Mouse (Mus musculus): ENCODE measurements at regions not wholly inside any gene's neighbourhood (a gene's known extent, or its start where the extent isn't known, plus 50 kb on each side); places are given as distances from the start of the nearest gene placed in this dataset.

DNA sequence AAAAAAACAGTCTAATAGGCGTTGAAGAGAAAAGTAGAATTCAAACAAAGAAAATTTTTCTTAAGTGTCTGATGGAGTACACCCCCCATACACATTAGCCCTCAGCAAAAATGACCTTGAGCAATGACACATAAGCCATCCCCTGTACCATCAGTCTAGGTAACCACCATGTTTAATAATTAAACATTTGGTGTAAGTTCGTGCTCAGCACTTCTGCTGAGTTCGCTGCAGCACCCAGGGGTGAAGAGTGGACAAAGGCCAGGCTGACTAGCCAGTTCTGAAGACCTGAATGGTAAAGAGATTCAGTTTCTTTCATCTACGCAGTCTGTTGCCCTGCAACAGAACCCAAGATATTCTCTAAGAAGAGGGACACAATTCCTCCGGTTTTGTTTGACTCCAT is 572.3 kb upstream of the Nox3 start:
- Histone ChIP-seq H3ac (ENCODE audit: control insufficient read depth, insufficient read length) (no peak overlapping the region), H3K79me2 (ENCODE audit: control insufficient read depth, insufficient read depth) (no peaks in the 10 kb centered on the region), H3K27me3 (ENCODE audit: control insufficient read depth, insufficient read depth, insufficient read length) (no peaks in the 10 kb centered on the region), H3K36me3 (ENCODE audit: control insufficient read depth, insufficient read depth) (no peaks in the 10 kb centered on the region), H3K4me2 (ENCODE audit: low read depth) (no peak overlapping the region), H3K4me3 (no peak overlapping the region)
- TF ChIP-seq REST (IDR thresholded peaks at IDR 0.05; ENCODE audit: insufficient read depth, insufficient read length), result no peak
- TF ChIP-seq USF1 (IDR thresholded peaks at IDR 0.05; ENCODE audit: low read depth), result no peak
- no peak for TF ChIP-seq E2F4 (IDR thresholded peaks at IDR 0.05; ENCODE audit: insufficient read depth)
- no peak for TF ChIP-seq CEBPB (IDR thresholded peaks at IDR 0.05; ENCODE audit: insufficient read depth, poor library complexity, severe bottlenecking)
- no peak for TF ChIP-seq MYOD1 (IDR thresholded peaks at IDR 0.05; ENCODE audit: control insufficient read depth in 1 of 3, insufficient read length in 2 of 3, low read depth in 2 of 3)
- TF ChIP-seq MAX (IDR thresholded peaks at IDR 0.05; ENCODE audit: low read depth), result no peak
- TF ChIP-seq POLR2A (IDR thresholded peaks at IDR 0.05; ENCODE audit: insufficient read length, low read depth), result no peak
- no peak for TF ChIP-seq POLR2AphosphoS2 (IDR thresholded peaks at IDR 0.05; ENCODE audit: insufficient read length, low read depth)
- TF ChIP-seq MYOG (IDR thresholded peaks at IDR 0.05; ENCODE audit: control insufficient read depth in 1 of 3, insufficient read depth in 1 of 3, insufficient read length in 2 of 3, low read depth in 2 of 3), result no peak
- no peak for TF ChIP-seq TCF3 (IDR thresholded peaks at IDR 0.05; ENCODE audit: insufficient read length, low read depth)
- TF ChIP-seq SRF (IDR thresholded peaks at IDR 0.05; ENCODE audit: control insufficient read depth, insufficient read length, low read depth), result no peak
- TF ChIP-seq TCF12 (IDR thresholded peaks at IDR 0.05; ENCODE audit: insufficient read depth, poor library complexity, severe bottlenecking), result no peak

DNA sequence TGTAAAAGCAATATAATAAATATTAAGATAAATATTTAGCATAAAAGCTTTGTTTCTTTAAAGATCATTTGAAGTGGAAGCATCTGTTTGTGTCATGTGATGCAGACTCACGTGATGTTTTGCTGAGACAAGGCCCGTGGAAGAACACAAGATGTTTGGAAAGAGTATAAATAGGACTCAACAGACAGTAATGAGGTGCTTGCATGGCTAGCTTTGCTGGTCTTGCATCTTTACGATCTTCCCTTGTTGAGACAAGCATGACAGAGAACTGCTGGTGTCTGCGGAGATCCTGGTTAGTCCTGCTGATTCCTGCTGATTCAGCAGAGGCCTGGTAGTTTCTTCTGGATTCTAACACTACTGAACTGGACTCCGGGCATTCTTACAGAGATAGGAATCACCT is 576.4 kb upstream of the Nox3 start:
- H3K27me3 ChIP-seq (ENCODE audit: control insufficient read depth, insufficient read depth, insufficient read length), result no peaks in the 10 kb centered on the region
- TF ChIP-seq POLR2AphosphoS2 (IDR thresholded peaks at IDR 0.05; ENCODE audit: insufficient read length, low read depth) (no peak), MYOG (IDR thresholded peaks at IDR 0.05; ENCODE audit: control insufficient read depth in 1 of 3, insufficient read depth in 1 of 3, insufficient read length in 2 of 3, low read depth in 2 of 3) (no peak), POLR2A (IDR thresholded peaks at IDR 0.05; ENCODE audit: insufficient read length, low read depth) (no peak), TCF12 (IDR thresholded peaks at IDR 0.05; ENCODE audit: insufficient read depth, poor library complexity, severe bottlenecking) (no peak)
- H3ac ChIP-seq (ENCODE audit: control insufficient read depth, insufficient read length), result no peak overlapping the region

DNA sequence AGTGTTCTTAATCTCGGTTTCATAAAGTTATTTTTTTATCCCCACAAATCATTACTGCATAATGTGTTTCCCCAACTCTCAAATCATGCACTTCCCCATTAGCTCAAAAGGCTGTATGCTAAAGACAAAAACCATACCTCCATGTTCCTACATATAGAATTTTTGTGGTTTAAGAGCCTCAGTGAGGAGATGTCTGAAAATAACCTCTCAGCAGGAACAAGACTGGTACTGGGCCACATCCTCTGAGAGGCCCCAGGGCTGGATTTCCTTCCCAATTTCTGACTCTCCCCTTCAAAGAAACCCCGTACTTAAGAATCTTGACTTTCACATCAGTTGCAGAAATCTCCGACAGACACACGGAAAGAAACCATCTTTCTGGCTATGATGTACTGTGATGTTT is 580.7 kb upstream of the Nox3 start:
- TF ChIP-seq MYOG (IDR thresholded peaks at IDR 0.05; ENCODE audit: control insufficient read depth in 1 of 3, insufficient read depth in 1 of 3, insufficient read length in 2 of 3, low read depth in 2 of 3) (no peak), SRF (IDR thresholded peaks at IDR 0.05; ENCODE audit: control insufficient read depth, insufficient read length, low read depth) (no peak), POLR2AphosphoS2 (IDR thresholded peaks at IDR 0.05; ENCODE audit: insufficient read length, low read depth) (no peak), USF1 (IDR thresholded peaks at IDR 0.05; ENCODE audit: low read depth) (no peak), TCF12 (IDR thresholded peaks at IDR 0.05; ENCODE audit: insufficient read depth, poor library complexity, severe bottlenecking) (no peak), E2F4 (IDR thresholded peaks at IDR 0.05; ENCODE audit: insufficient read depth) (no peak), REST (IDR thresholded peaks at IDR 0.05; ENCODE audit: insufficient read depth, insufficient read length) (no peak), MAX (IDR thresholded peaks at IDR 0.05; ENCODE audit: low read depth) (no peak), POLR2A (IDR thresholded peaks at IDR 0.05; ENCODE audit: insufficient read length, low read depth) (no peak), CEBPB (IDR thresholded peaks at IDR 0.05; ENCODE audit: insufficient read depth, poor library complexity, severe bottlenecking) (no peak), TCF3 (IDR thresholded peaks at IDR 0.05; ENCODE audit: insufficient read length, low read depth) (no peak), MYOD1 (IDR thresholded peaks at IDR 0.05; ENCODE audit: control insufficient read depth in 1 of 3, insufficient read length in 2 of 3, low read depth in 2 of 3) (no peak)
- no peaks in the 10 kb centered on the region for H3K36me3 ChIP-seq (ENCODE audit: control insufficient read depth, insufficient read depth)
- H3K4me3 ChIP-seq, result no peak overlapping the region
- H3ac ChIP-seq (ENCODE audit: control insufficient read depth, insufficient read length), result no peak overlapping the region
- H3K79me2 ChIP-seq (ENCODE audit: control insufficient read depth, insufficient read depth), result no peaks in the 10 kb centered on the region
- H3K4me2 ChIP-seq (ENCODE audit: low read depth), result no peak overlapping the region
- no peaks in the 10 kb centered on the region for H3K27me3 ChIP-seq (ENCODE audit: control insufficient read depth, insufficient read depth, insufficient read length)

More for the DNA sequence above, 576.4 kb upstream of the Nox3 start:
- no peaks in the 10 kb centered on the region for H3K79me2 ChIP-seq (ENCODE audit: control insufficient read depth, insufficient read depth)
- no peaks in the 10 kb centered on the region for H3K36me3 ChIP-seq (ENCODE audit: control insufficient read depth, insufficient read depth)
- no peak overlapping the region for H3K4me2 ChIP-seq (ENCODE audit: low read depth)
- no peak overlapping the region for H3K4me3 ChIP-seq

DNA sequence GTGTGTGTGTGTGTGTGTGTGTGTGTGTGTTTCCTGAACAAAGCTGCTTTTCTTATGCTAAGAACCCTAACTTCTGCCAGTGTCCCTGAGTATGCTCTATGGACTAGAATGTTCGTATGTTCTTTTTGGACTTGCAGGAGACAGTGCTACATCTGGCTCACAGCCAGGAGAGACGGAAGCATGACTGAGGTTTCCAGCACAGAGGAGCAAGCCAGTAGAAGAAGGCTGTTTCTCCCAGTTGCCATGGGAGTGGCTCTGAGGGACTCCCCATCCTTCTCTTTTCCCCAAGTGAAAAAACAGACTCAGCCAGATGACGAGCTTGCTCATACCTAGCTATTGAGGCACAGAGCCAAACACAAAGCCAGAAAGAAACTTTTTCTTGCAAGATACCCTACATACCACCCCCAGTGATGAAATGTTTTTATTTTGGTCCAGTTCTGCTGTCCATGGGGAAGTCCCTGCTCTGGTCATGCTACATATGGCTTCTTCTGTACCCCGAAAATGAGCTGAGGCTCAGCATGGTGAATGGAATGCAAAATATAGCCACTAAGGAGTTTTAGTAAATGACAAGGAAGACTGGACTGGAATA is 582.3 kb upstream of the Nox3 start:
- Histone ChIP-seq H3K36me3 (ENCODE audit: control insufficient read depth, insufficient read depth) (no peaks in the 10 kb centered on the region), H3K4me2 (ENCODE audit: low read depth) (no peak overlapping the region), H3K79me2 (ENCODE audit: control insufficient read depth, insufficient read depth) (no peaks in the 10 kb centered on the region), H3K27me3 (ENCODE audit: control insufficient read depth, insufficient read depth, insufficient read length) (no peaks in the 10 kb centered on the region), H3K4me3 (no peak overlapping the region), H3ac (ENCODE audit: control insufficient read depth, insufficient read length) (no peak overlapping the region)
- TF ChIP-seq MYOG (IDR thresholded peaks at IDR 0.05; ENCODE audit: control insufficient read depth in 1 of 3, insufficient read depth in 1 of 3, insufficient read length in 2 of 3, low read depth in 2 of 3) (no peak), MYOD1 (IDR thresholded peaks at IDR 0.05; ENCODE audit: control insufficient read depth in 1 of 3, insufficient read length in 2 of 3, low read depth in 2 of 3) (no peak), CEBPB (IDR thresholded peaks at IDR 0.05; ENCODE audit: insufficient read depth, poor library complexity, severe bottlenecking) (no peak), SRF (IDR thresholded peaks at IDR 0.05; ENCODE audit: control insufficient read depth, insufficient read length, low read depth) (no peak), USF1 (IDR thresholded peaks at IDR 0.05; ENCODE audit: low read depth) (no peak), E2F4 (IDR thresholded peaks at IDR 0.05; ENCODE audit: insufficient read depth) (no peak), TCF12 (IDR thresholded peaks at IDR 0.05; ENCODE audit: insufficient read depth, poor library complexity, severe bottlenecking) (no peak)

DNA sequence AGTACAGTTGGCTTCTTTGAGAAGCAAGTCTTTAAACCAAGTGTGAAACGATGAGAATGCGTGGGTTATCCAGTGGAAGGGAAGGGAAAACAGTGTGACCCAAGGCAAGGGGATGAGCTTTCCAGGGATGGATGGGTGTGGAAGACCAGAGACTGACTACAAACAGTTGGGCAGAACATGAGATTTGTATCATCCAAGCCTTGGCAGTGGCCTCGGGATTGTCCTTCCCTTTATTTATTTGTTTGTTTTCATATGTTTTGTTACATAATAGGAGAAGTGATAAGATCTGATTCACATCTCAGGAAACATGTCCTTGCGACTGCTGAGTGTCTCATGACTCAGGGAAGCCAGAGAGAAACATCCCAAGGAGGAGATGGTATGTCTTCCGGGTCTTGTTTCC is 585.4 kb upstream of the Nox3 start:
- H3K36me3 ChIP-seq (ENCODE audit: control insufficient read depth, insufficient read depth), result no peaks in the 10 kb centered on the region
- no peaks in the 10 kb centered on the region for H3K27me3 ChIP-seq (ENCODE audit: control insufficient read depth, insufficient read depth, insufficient read length)
- H3K4me2 ChIP-seq (ENCODE audit: low read depth), result no peak overlapping the region
- no peak overlapping the region for H3ac ChIP-seq (ENCODE audit: control insufficient read depth, insufficient read length)
- no peak overlapping the region for H3K4me3 ChIP-seq
- TF ChIP-seq MYOG (IDR thresholded peaks at IDR 0.05; ENCODE audit: control insufficient read depth in 1 of 3, insufficient read depth in 1 of 3, insufficient read length in 2 of 3, low read depth in 2 of 3), result no peak
- no peak for TF ChIP-seq SRF (IDR thresholded peaks at IDR 0.05; ENCODE audit: control insufficient read depth, insufficient read length, low read depth)
- TF ChIP-seq TCF12 (IDR thresholded peaks at IDR 0.05; ENCODE audit: insufficient read depth, poor library complexity, severe bottlenecking), result no peak
- TF ChIP-seq CEBPB (IDR thresholded peaks at IDR 0.05; ENCODE audit: insufficient read depth, poor library complexity, severe bottlenecking), result no peak
- no peak for TF ChIP-seq REST (IDR thresholded peaks at IDR 0.05; ENCODE audit: insufficient read depth, insufficient read length)
- TF ChIP-seq TCF3 (IDR thresholded peaks at IDR 0.05; ENCODE audit: insufficient read length, low read depth), result no peak
- no peak for TF ChIP-seq POLR2A (IDR thresholded peaks at IDR 0.05; ENCODE audit: insufficient read length, low read depth)
- no peak for TF ChIP-seq MYOD1 (IDR thresholded peaks at IDR 0.05; ENCODE audit: control insufficient read depth in 1 of 3, insufficient read length in 2 of 3, low read depth in 2 of 3)
- TF ChIP-seq USF1 (IDR thresholded peaks at IDR 0.05; ENCODE audit: low read depth), result no peak
- no peaks in the 10 kb centered on the region for H3K79me2 ChIP-seq (ENCODE audit: control insufficient read depth, insufficient read depth)
